Mouse (Mus musculus) limb, embryonic 11.5 days (tissue): ENCODE measurements at regions not wholly inside any gene's neighbourhood (a gene's known extent, or its start where the extent isn't known, plus 50 kb on each side); places are given as distances from the start of the nearest gene placed in this dataset.

Experiments used
- ATAC-seq: fragments of 200-750 bp; cut with Nextera tagmentation; 2 replicates; pipeline ENCODE4 v1.8.0; 2017; ENCODE audit warnings: low read depth; ENCODE audit not compliant: insufficient number of reproducible peaks, low FRiP score, low TSS enrichment
- DNase-seq: peaks from one replicate; pipeline ENCODE4 v3.0.0-alpha.2; 2015; ENCODE audit warnings: low spot score
- H3K27ac ChIP-seq: fragments of 300-500 bp; sonication (generic); replicated peaks from 2 replicates; pipeline ENCODE4 v1.5.1; 2014; ENCODE audit warnings: low read depth, mild to moderate bottlenecking, low read length
- H3K27me3 ChIP-seq: fragments of 300-500 bp; sonication (generic); 2 replicates; pipeline ENCODE4 v1.6.1; 2014; ENCODE audit warnings: mild to moderate bottlenecking, low read length, mixed read lengths; ENCODE audit not compliant: control insufficient read depth, insufficient read depth
- H3K36me3 ChIP-seq: fragments of 300-500 bp; sonication (generic); 2 replicates; pipeline ENCODE4 v1.6.1; 2014; ENCODE audit warnings: mild to moderate bottlenecking, low read length, moderate library complexity, mixed read lengths; ENCODE audit not compliant: control insufficient read depth, insufficient read depth
- H3K4me1 ChIP-seq: fragments of 300-500 bp; sonication (generic); 2 replicates; pipeline ENCODE4 v1.6.1; 2014; ENCODE audit warnings: low read length, mixed read lengths; ENCODE audit not compliant: control insufficient read depth, insufficient read depth
- H3K4me2 ChIP-seq: fragments of 300-500 bp; sonication (generic); 2 replicates; pipeline ENCODE4 v1.6.1; 2014; ENCODE audit warnings: low read depth, mild to moderate bottlenecking, moderate library complexity; ENCODE audit not compliant: severe bottlenecking
- H3K4me3 ChIP-seq: fragments of 300-500 bp; sonication (generic); 2 replicates; pipeline ENCODE4 v1.5.1; 2014; ENCODE audit warnings: low read depth, low read length
- H3K9ac ChIP-seq: fragments of 300-500 bp; sonication (generic); 2 replicates; pipeline ENCODE4 v1.6.1; 2014; ENCODE audit warnings: mild to moderate bottlenecking, low read length
- H3K9me3 ChIP-seq: fragments of 300-500 bp; sonication (generic); 2 replicates; pipeline ENCODE4 v1.6.1; 2016; ENCODE audit warnings: low read length; ENCODE audit not compliant: control insufficient read depth
- WGBS: fragments of 180-500 bp; shearing (Covaris S2); extraction: QIAGEN DNeasy Blood & Tissue Kit; methylation state at CpG from one replicate; pipeline ENCODE4 v1.1.7; 2014; 5-methylcytosine and 5-hydroxymethylcytosine counted together

DNA sequence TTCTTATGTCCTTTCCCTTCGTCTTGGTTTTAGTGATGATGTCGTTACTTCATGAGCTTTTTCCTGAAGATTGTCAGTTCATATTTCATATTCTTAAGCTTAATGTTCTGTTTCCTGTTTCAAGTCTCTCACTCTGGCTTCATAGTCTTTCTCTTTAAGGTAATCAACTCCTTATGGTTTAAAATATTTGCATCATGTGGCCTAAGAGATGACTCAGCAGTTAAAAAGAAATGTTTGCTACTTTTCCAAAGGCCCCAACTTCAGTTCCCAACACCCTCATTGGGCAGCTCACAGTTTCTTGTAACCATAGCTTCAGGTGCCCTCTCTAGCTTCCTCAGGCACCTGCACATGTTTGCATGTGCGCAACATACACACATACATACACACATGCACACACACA, 303.4 kb upstream of the Mctp2 start:
- Histone ChIP-seq H3K27me3 (no peaks in the 10 kb centered on the region), H3K9me3 (no peaks in the 10 kb centered on the region), H3K27ac (no peak overlapping the region), H3K4me2 (no peak overlapping the region), H3K4me1 (no peaks in the 10 kb centered on the region), H3K9ac (no peak overlapping the region), H3K4me3 (no peak overlapping the region), H3K36me3 (no peaks in the 10 kb centered on the region)
- ATAC-seq (no peak), DNase-seq (no peak)
- WGBS = 74% methylated on average over 3 of the region's 3 CpGs

DNA sequence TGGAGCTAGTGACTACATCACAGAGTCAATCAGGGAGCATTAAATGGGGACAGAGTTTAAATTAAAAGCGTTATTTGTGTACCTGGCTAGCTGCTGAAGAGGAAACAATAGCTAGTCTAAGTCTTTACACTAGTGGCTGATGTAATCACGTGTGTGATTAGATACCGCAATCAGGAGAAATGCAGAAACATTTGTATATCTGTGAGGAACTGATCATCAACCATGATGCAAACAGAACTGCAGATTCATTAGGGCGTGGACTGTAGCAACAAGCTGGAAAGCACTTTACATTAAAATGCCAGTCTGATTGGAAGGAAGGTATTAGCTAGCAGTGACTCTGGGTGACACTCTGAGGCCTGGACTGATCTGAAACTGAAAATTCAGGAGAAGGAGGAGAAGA, 308.8 kb upstream of the Mctp2 start:
- DNase-seq (no peak), ATAC-seq (no peak)
- H3K4me1 ChIP-seq = no peaks in the 10 kb centered on the region
- no peaks in the 10 kb centered on the region for H3K36me3 ChIP-seq
- H3K4me3 ChIP-seq = no peak overlapping the region
- no peaks in the 10 kb centered on the region for H3K9me3 ChIP-seq
- no peaks in the 10 kb centered on the region for H3K27me3 ChIP-seq
- H3K27ac ChIP-seq = no peak overlapping the region
- WGBS = 85% methylated on average over 4 of the region's 4 CpGs
- no peak overlapping the region for H3K9ac ChIP-seq
- H3K4me2 ChIP-seq = no peak overlapping the region

DNA sequence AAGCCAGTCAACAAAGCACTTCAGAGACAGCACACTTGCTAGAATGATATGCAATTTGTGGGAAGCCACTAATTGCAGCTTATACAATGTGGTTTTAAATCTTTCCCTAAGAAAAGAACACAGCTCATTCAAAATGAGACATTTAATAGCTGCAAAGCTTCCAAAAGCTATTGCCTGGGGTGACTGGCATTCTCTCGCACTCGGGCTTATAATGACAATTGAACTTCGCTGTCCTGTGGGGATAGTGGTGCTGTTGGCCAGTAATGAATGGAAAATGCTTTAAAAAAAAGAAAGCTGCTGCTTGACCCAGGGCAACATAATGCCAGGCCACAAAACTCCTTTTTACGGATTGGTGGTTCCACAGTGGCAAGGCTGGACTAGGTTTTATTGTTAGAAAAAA, 321.0 kb upstream of the Mctp2 start:
- Histone ChIP-seq H3K27ac (no peak overlapping the region), H3K9me3 (no peaks in the 10 kb centered on the region), H3K4me3 (no peak overlapping the region), H3K27me3 (no peaks in the 10 kb centered on the region), H3K36me3 (no peaks in the 10 kb centered on the region), H3K4me1 (no peaks in the 10 kb centered on the region), H3K9ac (no peak overlapping the region), H3K4me2 (no peak overlapping the region)
- DNase-seq = no peak
- WGBS = 88% methylated on average over 4 of the region's 4 CpGs
- ATAC-seq = no peak

DNA sequence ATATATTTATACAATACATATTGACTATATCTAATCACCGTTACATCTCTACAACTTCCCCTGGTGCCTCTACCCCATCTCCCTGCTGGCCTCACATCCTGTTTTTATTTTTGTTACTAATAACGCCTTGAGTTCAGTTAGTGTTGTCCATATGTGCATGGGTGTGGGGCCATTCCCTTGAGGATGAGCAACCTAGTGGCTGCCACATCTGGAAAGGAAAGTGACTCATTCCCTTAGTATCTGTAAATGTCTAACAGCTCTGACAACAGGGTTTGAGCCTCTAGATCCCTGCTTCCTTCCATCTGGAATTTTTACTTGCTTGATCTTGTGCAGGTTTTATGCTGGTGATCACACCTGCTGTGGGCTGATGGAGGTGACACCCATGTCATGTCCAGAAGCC, 333.2 kb upstream of the Mctp2 start:
- no peaks in the 10 kb centered on the region for H3K4me1 ChIP-seq
- WGBS = 88% methylated on average over 2 of the region's 2 CpGs
- no peaks in the 10 kb centered on the region for H3K36me3 ChIP-seq
- no peak for ATAC-seq
- H3K4me2 ChIP-seq = no peak overlapping the region
- no peak for DNase-seq
- no peak overlapping the region for H3K9ac ChIP-seq
- no peak overlapping the region for H3K27ac ChIP-seq
- no peaks in the 10 kb centered on the region for H3K9me3 ChIP-seq
- H3K4me3 ChIP-seq = no peak overlapping the region
- H3K27me3 ChIP-seq = no peaks in the 10 kb centered on the region

DNA sequence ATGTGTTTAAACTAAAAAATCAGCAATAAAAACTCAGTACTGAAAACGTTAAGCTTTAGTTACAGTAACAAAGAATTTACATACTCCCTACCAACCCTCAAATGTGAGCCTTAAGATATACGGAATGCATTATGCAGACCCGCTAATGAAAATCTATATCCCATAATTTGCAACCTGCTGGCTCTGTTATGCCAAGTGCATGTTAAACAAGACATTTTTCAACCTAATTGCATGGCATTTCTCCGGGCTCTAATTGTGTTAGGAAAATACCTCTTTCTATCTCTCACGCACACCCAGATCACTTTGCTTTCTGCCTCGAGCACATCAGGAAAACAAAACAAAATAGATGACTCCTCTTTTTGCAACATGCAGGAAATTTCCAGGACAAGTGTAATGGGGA, 368.6 kb upstream of the Mctp2 start:
- no peak overlapping the region for H3K4me2 ChIP-seq
- WGBS = 86% methylated on average over 6 of the region's 6 CpGs
- ATAC-seq (no peak), DNase-seq (no peak)
- no peak overlapping the region for H3K9ac ChIP-seq
- no peaks in the 10 kb centered on the region for H3K9me3 ChIP-seq
- no peaks in the 10 kb centered on the region for H3K27me3 ChIP-seq
- no peaks in the 10 kb centered on the region for H3K36me3 ChIP-seq
- H3K4me3 ChIP-seq = no peak overlapping the region
- H3K27ac ChIP-seq = no peak overlapping the region
- H3K4me1 ChIP-seq = no peaks in the 10 kb centered on the region

DNA sequence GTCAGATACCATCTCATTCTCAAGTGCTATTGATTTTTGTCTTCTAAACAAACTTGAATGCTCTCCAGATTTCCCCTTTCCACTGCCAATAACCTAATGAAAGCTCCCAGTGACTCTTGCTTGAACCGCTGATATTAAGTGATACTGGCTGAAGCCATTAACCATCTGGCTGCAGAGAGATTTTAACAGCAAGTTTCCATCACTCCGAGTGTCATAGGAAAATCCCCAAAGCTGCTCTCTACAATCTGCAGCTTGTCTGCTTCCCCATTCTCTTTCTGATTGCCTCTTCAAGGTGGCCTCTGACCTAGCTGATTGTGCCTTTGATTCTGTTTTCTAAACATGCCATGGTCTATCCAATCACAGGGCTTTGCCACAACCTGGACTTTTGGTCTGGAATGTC, 379.4 kb upstream of the Mctp2 start:
- no peaks in the 10 kb centered on the region for H3K36me3 ChIP-seq
- no peak overlapping the region for H3K27ac ChIP-seq
- DNase-seq = no peak
- 48% methylated on average over 2 of the region's 2 CpGs for WGBS
- no peaks in the 10 kb centered on the region; the same call in 1 of the 2 replicates for H3K9me3 ChIP-seq
- no peak for ATAC-seq
- H3K27me3 ChIP-seq = no peaks in the 10 kb centered on the region
- H3K4me1 ChIP-seq = no peaks in the 10 kb centered on the region
- no peak overlapping the region for H3K4me3 ChIP-seq
- H3K4me2 ChIP-seq = no peak overlapping the region
- H3K9ac ChIP-seq = no peak overlapping the region

DNA sequence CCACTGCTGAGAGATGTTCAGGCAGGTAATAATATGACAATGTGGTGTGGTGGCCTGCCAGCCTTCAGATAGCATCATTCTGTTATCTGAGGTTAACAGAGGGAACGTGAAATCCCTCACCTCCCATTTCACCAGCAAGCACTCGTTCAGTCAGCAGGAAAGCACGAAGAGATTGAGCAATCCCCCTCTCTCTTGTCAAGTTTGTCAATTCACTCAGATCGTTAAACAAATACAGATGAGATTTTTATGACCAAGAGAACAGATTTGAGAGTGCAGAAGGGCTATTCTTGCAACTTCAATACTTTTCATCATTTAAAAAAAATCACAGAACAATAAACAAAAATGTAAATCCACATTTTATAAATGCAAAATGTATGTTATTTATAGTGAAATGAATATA, 380.9 kb upstream of the Mctp2 start:
- Histone ChIP-seq H3K27me3 (no peaks in the 10 kb centered on the region), H3K4me2 (no peak overlapping the region), H3K4me3 (no peak overlapping the region), H3K4me1 (no peaks in the 10 kb centered on the region), H3K9ac (no peak overlapping the region), H3K27ac (no peak overlapping the region), H3K9me3 (no peaks in the 10 kb centered on the region; the same call in 1 of the 2 replicates), H3K36me3 (no peaks in the 10 kb centered on the region)
- ATAC-seq (no peak), DNase-seq (no peak)
- WGBS = 51% methylated on average over 4 of the region's 4 CpGs

DNA sequence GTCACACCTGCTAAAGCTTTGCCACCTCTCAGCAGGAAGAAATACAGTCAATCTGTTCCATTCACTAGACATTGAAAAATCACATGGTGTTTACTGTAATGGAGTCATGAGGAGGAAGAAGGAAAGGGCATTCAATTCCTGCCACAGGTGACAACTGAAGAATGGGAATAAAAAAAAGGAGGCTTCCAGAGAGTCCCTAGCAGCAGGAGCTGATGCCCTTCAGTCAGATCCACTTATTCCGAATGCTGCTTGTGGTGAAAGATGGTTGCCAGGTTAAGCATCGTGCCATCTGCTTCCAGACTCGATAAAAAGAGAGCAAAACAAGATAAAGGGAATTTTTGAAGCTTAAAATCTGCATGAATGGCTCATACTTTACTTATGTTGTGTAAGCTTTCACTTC, 385.0 kb upstream of the Mctp2 start:
- WGBS = 88% methylated on average over 3 of the region's 3 CpGs
- ATAC-seq = no peak
- H3K9ac ChIP-seq = no peak overlapping the region

DNA sequence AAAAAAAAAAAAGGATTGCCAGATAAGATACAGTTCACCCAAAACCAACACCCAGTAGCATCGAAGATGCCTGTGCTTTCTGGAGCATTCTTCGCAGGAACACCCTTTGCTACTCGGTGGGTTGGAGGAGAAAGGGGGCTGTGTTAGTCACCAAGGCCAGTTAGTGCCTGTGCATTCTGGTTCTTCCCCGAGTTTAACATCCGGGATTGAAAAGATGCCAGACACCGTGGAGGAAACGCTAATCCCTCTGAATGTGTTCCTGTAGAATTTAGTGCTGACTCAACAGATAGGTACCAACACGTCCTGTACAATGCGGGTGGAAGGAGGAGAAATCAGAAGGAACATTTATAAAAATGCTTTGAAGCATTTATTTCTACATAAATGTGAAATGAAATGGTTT, 385.5 kb upstream of the Mctp2 start:
- no peak for DNase-seq

More for the DNA sequence above, 385.0 kb upstream of the Mctp2 start:
- Histone ChIP-seq H3K4me3 (no peak overlapping the region), H3K4me2 (no peak overlapping the region), H3K9me3 (no peaks in the 10 kb centered on the region; the same call in 1 of the 2 replicates), H3K27me3 (no peaks in the 10 kb centered on the region), H3K36me3 (no peaks in the 10 kb centered on the region), H3K4me1 (no peaks in the 10 kb centered on the region), H3K27ac (no peak overlapping the region)
- DNase-seq = no peak

More for the DNA sequence above, 385.5 kb upstream of the Mctp2 start:
- no peak overlapping the region for H3K4me3 ChIP-seq
- H3K36me3 ChIP-seq = no peaks in the 10 kb centered on the region
- H3K9me3 ChIP-seq = no peaks in the 10 kb centered on the region; the same call in 1 of the 2 replicates
- H3K4me1 ChIP-seq = no peaks in the 10 kb centered on the region
- H3K4me2 ChIP-seq = no peak overlapping the region
- H3K27me3 ChIP-seq = no peaks in the 10 kb centered on the region
- no peak for ATAC-seq
- H3K27ac ChIP-seq = no peak overlapping the region
- 83% methylated on average over 9 of the region's 9 CpGs for WGBS
- no peak overlapping the region for H3K9ac ChIP-seq
